Mouse (Mus musculus) testis, adult 2 months (tissue): ENCODE results near the gene Bpifb9a.
"Not testable (repeated sequence)": the region's sequence is repeated elsewhere in the genome, so short reads cannot be mapped to it uniquely, and the experiment has no call there.

Experiments
- CTCF ChIP-seq: fragments of 200-500 bp; IDR thresholded peaks from 2 replicates; pipeline ENCODE4 v1.5.1; 2012; ENCODE audit warnings: low read depth, mild to moderate bottlenecking, inconsistent platforms, low read length, moderate library complexity; ENCODE audit not compliant: control insufficient read depth, insufficient read depth, insufficient replicate concordance
- POLR2A ChIP-seq: fragments of 200-500 bp; IDR thresholded peaks from 2 replicates; pipeline ENCODE4 v1.6.1; 2012; ENCODE audit warnings: low read depth, mild to moderate bottlenecking, inconsistent platforms, low read length, moderate library complexity; ENCODE audit not compliant: control insufficient read depth

DNA sequence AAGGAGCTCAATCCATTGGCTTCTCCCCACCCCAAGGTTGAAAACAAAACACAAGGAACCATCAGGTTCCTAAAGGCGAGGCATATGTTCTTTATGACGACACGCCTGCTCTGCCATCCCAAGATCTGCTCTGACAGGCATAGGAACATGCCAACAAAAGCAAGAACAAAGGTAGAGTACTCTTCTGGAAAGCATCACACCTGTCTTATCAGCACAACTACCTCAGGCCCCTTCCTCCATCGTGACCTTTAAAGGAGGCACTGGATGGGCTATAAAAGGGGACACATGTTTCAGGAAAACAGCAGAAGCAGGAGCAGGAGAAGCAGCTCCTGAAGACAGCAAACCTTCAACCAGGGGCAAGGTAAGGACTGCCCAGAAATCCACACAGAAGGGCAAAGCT lies 49.3 kb downstream of the Bpifb9a start, which contains the start of gene Bpifb9b:
- not testable (repeated sequence) for TF ChIP-seq CTCF, POLR2A
